In the genomic region with DNA sequence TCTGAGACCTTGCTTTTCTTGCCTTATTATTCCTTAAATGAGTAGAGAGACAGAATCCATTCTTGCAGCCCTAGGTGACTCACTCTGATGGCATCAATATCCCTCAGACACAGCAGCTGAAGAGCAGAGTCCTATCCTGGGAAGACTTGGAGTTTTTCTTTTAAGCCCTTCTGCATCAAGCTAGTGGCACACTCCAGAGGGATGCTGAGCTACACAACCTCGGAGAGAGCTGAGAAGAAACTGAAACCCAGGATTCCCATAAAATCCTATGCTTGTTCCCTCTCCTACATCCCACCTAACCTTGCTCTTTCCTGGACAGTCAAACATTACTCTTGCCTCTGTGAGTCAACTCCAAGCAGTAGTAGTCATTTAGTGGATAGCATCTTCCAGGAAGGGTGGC, we compare ENCODE assay signal across 22 mouse cellular contexts.
DNase-seq lines count a peak whose midpoint lies in the region; ATAC-seq lines count a peak whose summit lies in the region.
"Had no signal": no experiment of that assay in that cellular context is flagged by ENCODE, and none has a peak within 500 bp of the region (broad histone marks: within the 10 kb centered on the region; RNA-seq: fewer than 3 reads in every experiment).

No protein-coding gene starts in this region.

- DNase-seq in adrenal gland, adult 2 months, result peak; percentile 15
- DNase-seq in adrenal gland, postnatal 10 days, result no peak
- peak; percentile 71 for DNase-seq in 3T3-L1 (ENCODE audit: low read depth, low spot score)
- peak; percentile 57 for DNase-seq in NIH3T3 (ENCODE audit: low read depth)
- DNase-seq in brain, adult 2 months (ENCODE audit: low read depth, low spot score), result peak; percentile 38
- DNase-seq in lung, postnatal 10 days, result no peak
- DNase-seq: adrenal gland, postnatal 14 days; adrenal gland, postnatal 36 days; cerebellum, adult 11 months; cerebellum, adult 18-20 months; cerebellum, adult 8-10 months; cerebellum, adult 9-11 months; cerebellum, postnatal 14 days; cerebellum, postnatal 36 days; embryo, embryonic 11 days had no signal

- H3K9me3 ChIP-seq in forebrain, embryonic 16.5 days (ENCODE audit: control insufficient read depth, low read length), result no peaks in the 10 kb centered on the region
- no peaks in the 10 kb centered on the region for H3K9me3 ChIP-seq in intestine, embryonic 15.5 days
- H3K9me3 ChIP-seq: embryonic facial prominence, embryonic 13.5 days; embryonic facial prominence, embryonic 15.5 days; forebrain, embryonic 13.5 days; forebrain, embryonic 15.5 days had no signal

- H3K9ac ChIP-seq in forebrain, embryonic 16.5 days (replicated peaks; ENCODE audit: low read depth, low read length), result no peak overlapping the region
- H3K9ac ChIP-seq in intestine, embryonic 15.5 days, result no peak overlapping the region
- H3K9ac ChIP-seq: embryonic facial prominence, embryonic 13.5 days; embryonic facial prominence, embryonic 15.5 days; forebrain, embryonic 13.5 days; forebrain, embryonic 15.5 days had no signal

- no peaks in the 10 kb centered on the region for H3K27me3 ChIP-seq in forebrain, embryonic 16.5 days (replicated peaks; ENCODE audit: control insufficient read depth, insufficient read depth, low read length)
- H3K27me3 ChIP-seq in intestine, embryonic 15.5 days (replicated peaks), result no peaks in the 10 kb centered on the region
- H3K27me3 ChIP-seq: embryonic facial prominence, embryonic 13.5 days; embryonic facial prominence, embryonic 15.5 days; forebrain, embryonic 13.5 days; forebrain, embryonic 15.5 days had no signal

- no peaks in the 10 kb centered on the region for H3K36me3 ChIP-seq in forebrain, embryonic 16.5 days (ENCODE audit: control insufficient read depth, insufficient read depth)
- no peaks in the 10 kb centered on the region for H3K36me3 ChIP-seq in intestine, embryonic 15.5 days
- H3K36me3 ChIP-seq: embryonic facial prominence, embryonic 13.5 days; embryonic facial prominence, embryonic 15.5 days; forebrain, embryonic 15.5 days had no signal

- no peak for ATAC-seq in forebrain, embryonic 16.5 days
- ATAC-seq in intestine, embryonic 15.5 days, result no peak
- ATAC-seq: activated CD4-positive, CD25-positive, alpha-beta regulatory T cell, adult 4 months; forebrain, embryonic 13.5 days; forebrain, embryonic 15.5 days had no signal

- H3K27ac ChIP-seq in forebrain, embryonic 16.5 days (ENCODE audit: low read length), result no peak overlapping the region
- H3K27ac ChIP-seq in intestine, embryonic 15.5 days, result no peak overlapping the region
- H3K27ac ChIP-seq: embryonic facial prominence, embryonic 13.5 days; embryonic facial prominence, embryonic 15.5 days; forebrain, embryonic 13.5 days; forebrain, embryonic 15.5 days had no signal

- no peaks in the 10 kb centered on the region for H3K4me1 ChIP-seq in forebrain, embryonic 16.5 days (replicated peaks; ENCODE audit: control insufficient read depth, insufficient read depth, low read length)
- peaks cover 6% of the 10 kb centered on the region for H3K4me1 ChIP-seq in intestine, embryonic 15.5 days (replicated peaks)
- H3K4me1 ChIP-seq: forebrain, embryonic 13.5 days; forebrain, embryonic 15.5 days had no signal

- 90% methylated on average over 1 of the region's 1 CpGs for WGBS in forebrain, embryonic 16.5 days
- WGBS in intestine, embryonic 15.5 days, result 74% methylated on average over 1 of the region's 1 CpGs

- H3K4me3 ChIP-seq in forebrain, embryonic 16.5 days (replicated peaks; ENCODE audit: low read length), result no peak overlapping the region
- no peak overlapping the region for H3K4me3 ChIP-seq in intestine, embryonic 15.5 days (replicated peaks)
- H3K4me3 ChIP-seq: embryonic facial prominence, embryonic 13.5 days; embryonic facial prominence, embryonic 15.5 days; forebrain, embryonic 13.5 days; forebrain, embryonic 15.5 days had no signal

- H3K4me2 ChIP-seq in forebrain, embryonic 16.5 days (ENCODE audit: low read length), result no peak overlapping the region
- H3K4me2 ChIP-seq in intestine, embryonic 15.5 days (replicated peaks), result no peak overlapping the region
- H3K4me2 ChIP-seq: embryonic facial prominence, embryonic 13.5 days; embryonic facial prominence, embryonic 15.5 days; forebrain, embryonic 13.5 days; forebrain, embryonic 15.5 days had no signal

Comparison
In these comparisons a context has a peak if more than half of its experiments do, and no peak if none do; other contexts are left out.
1. DNase-seq: peak in adrenal gland, adult 2 months (single experiment), 3T3-L1 (single experiment), NIH3T3 (single experiment) and brain, adult 2 months (single experiment); none in adrenal gland, postnatal 10 days (single experiment) and lung, postnatal 10 days (single experiment).